21 mouse cellular contexts compared by ENCODE assay signal in genomic region chr1:149952050-149952449, GRCm38 (mm10). TPM values are rescaled to one million over a fixed set of nuclear protein-coding genes. Genes with fewer than 3 reads are reported as not detected.
DNase-seq lines count a peak whose midpoint lies in the region; ATAC-seq and TF ChIP-seq lines count a peak whose summit lies in the region.
"Had no signal": no experiment of that assay in that cellular context is flagged by ENCODE, and none has a peak within 500 bp of the region (broad histone marks: within the 10 kb centered on the region; RNA-seq: fewer than 3 reads in every experiment).

No protein-coding gene starts in this region.

- no peak overlapping the region for H3K27ac ChIP-seq in kidney, embryonic 14.5 days (ENCODE audit: low read depth, low read length)
- H3K27ac ChIP-seq in kidney, postnatal 0 days = no peak overlapping the region
- H3K27ac ChIP-seq: embryonic facial prominence, embryonic 10.5 days; embryonic facial prominence, embryonic 12.5 days; forebrain, embryonic 13.5 days; forebrain, embryonic 15.5 days had no signal

- H3K9me3 ChIP-seq in kidney, embryonic 14.5 days (ENCODE audit: control insufficient read depth, low read length) = no peaks in the 10 kb centered on the region
- no peaks in the 10 kb centered on the region for H3K9me3 ChIP-seq in kidney, postnatal 0 days (replicated peaks; ENCODE audit: low read length)
- no peaks in the 10 kb centered on the region for H3K9me3 ChIP-seq in megakaryocyte, embryonic 14.5 days
- H3K9me3 ChIP-seq: embryonic facial prominence, embryonic 10.5 days; embryonic facial prominence, embryonic 12.5 days; forebrain, embryonic 13.5 days; forebrain, embryonic 15.5 days had no signal

- H3K36me3 ChIP-seq in kidney, embryonic 14.5 days (ENCODE audit: control insufficient read depth, insufficient read depth, low read length) = no peaks in the 10 kb centered on the region
- H3K36me3 ChIP-seq in kidney, postnatal 0 days (ENCODE audit: insufficient read depth, low read length) = no peaks in the 10 kb centered on the region
- peaks cover 25% of the 10 kb centered on the region for H3K36me3 ChIP-seq in megakaryocyte, embryonic 14.5 days (replicated peaks; ENCODE audit: low read length)
- H3K36me3 ChIP-seq: embryonic facial prominence, embryonic 10.5 days; embryonic facial prominence, embryonic 12.5 days; forebrain, embryonic 15.5 days had no signal

- H3K4me1 ChIP-seq in kidney, embryonic 14.5 days (ENCODE audit: control insufficient read depth, insufficient read depth, low read length) = no peaks in the 10 kb centered on the region
- H3K4me1 ChIP-seq in kidney, postnatal 0 days (replicated peaks; ENCODE audit: insufficient read depth, low read length) = peaks cover 8% of the 10 kb centered on the region; the same call in 1 of the 2 replicates
- peaks cover 87% of the 10 kb centered on the region for H3K4me1 ChIP-seq in megakaryocyte, embryonic 14.5 days
- H3K4me1 ChIP-seq: embryonic facial prominence, embryonic 12.5 days; forebrain, embryonic 13.5 days; forebrain, embryonic 15.5 days had no signal

- peak; percentile 72; the same call in 1 of the 2 replicates for ATAC-seq in kidney, embryonic 14.5 days (ENCODE audit: low FRiP score, low TSS enrichment)
- 0 out of 2 replicates have a peak, but pooled peaks have one; percentile 66 for ATAC-seq in kidney, postnatal 0 days (replicated peaks; ENCODE audit: low FRiP score, low read depth)
- no peak for ATAC-seq in megakaryocyte, adult 5-6 weeks (ENCODE audit: poor library complexity, severe bottlenecking)
- ATAC-seq: CD4-positive, CD25-positive, alpha-beta regulatory T cell, adult 4 months; forebrain, embryonic 13.5 days; forebrain, embryonic 15.5 days had no signal

- H3K27me3 ChIP-seq in kidney, embryonic 14.5 days (ENCODE audit: control insufficient read depth, insufficient read depth, low read length) = no peaks in the 10 kb centered on the region
- H3K27me3 ChIP-seq in kidney, postnatal 0 days (ENCODE audit: insufficient read depth, low read length) = no peaks in the 10 kb centered on the region
- H3K27me3 ChIP-seq in megakaryocyte, embryonic 14.5 days (replicated peaks) = no peaks in the 10 kb centered on the region
- H3K27me3 ChIP-seq: embryonic facial prominence, embryonic 12.5 days; forebrain, embryonic 13.5 days; forebrain, embryonic 15.5 days had no signal

- no peak overlapping the region for H3K9ac ChIP-seq in kidney, embryonic 14.5 days (ENCODE audit: low read depth, low read length)
- no peak overlapping the region for H3K9ac ChIP-seq in kidney, postnatal 0 days (ENCODE audit: low read depth, low read length)
- H3K9ac ChIP-seq: embryonic facial prominence, embryonic 12.5 days; forebrain, embryonic 13.5 days; forebrain, embryonic 15.5 days had no signal

- no peak overlapping the region for H3K4me2 ChIP-seq in kidney, embryonic 14.5 days (replicated peaks; ENCODE audit: low read depth, low read length)
- no peak overlapping the region for H3K4me2 ChIP-seq in kidney, postnatal 0 days (ENCODE audit: low read length)
- H3K4me2 ChIP-seq: embryonic facial prominence, embryonic 12.5 days; forebrain, embryonic 13.5 days; forebrain, embryonic 15.5 days had no signal

- DNase-seq in kidney, adult 9 months = no peak
- DNase-seq in kidney, postnatal 0 days (ENCODE audit: low spot score) = peak; percentile 87
- DNase-seq in kidney, postnatal 10 days = no peak
- DNase-seq in gastrocnemius, adult 18-20 months (ENCODE audit: low spot score) = no peak
- DNase-seq: adrenal gland, adult 2 months; adrenal gland, postnatal 10 days; adrenal gland, postnatal 25 days; B cell, adult 2 months; cerebellum, adult 11-12 months; cerebellum, adult 2 months; cerebellum, adult 9-10 months; cerebellum, postnatal 10 days; cerebellum, postnatal 25 days had no signal

- TF ChIP-seq CTCF in kidney, postnatal 0 days (IDR thresholded peaks at IDR 0.05; ENCODE audit: low read depth) = no peak

- H3K4me3 ChIP-seq in kidney, embryonic 14.5 days (ENCODE audit: low read length) = no peak overlapping the region
- no peak overlapping the region for H3K4me3 ChIP-seq in kidney, postnatal 0 days (replicated peaks; ENCODE audit: low read depth, low read length)
- peak overlapping the region; percentile 64 for H3K4me3 ChIP-seq in megakaryocyte, embryonic 14.5 days (replicated peaks)
- H3K4me3 ChIP-seq: embryonic facial prominence, embryonic 10.5 days; embryonic facial prominence, embryonic 12.5 days; forebrain, embryonic 13.5 days; forebrain, embryonic 15.5 days had no signal

RNA-seq across cellular contexts. Expression of gene Pla2g4a, which starts 9.0 kb away (rescaled TPM):
- 28.6 and 35.6 TPM in 2 replicates for polyA plus RNA-seq in kidney, embryonic 14.5 days (2014; fragmentation: Nextera tagmentation; extraction: Ambion mirVana)
- polyA plus RNA-seq in kidney, postnatal 0 days (2015; fragmentation: Nextera tagmentation; extraction: Ambion mirVana) = 58.0 and 59.1 TPM in 2 replicates
- polyA plus RNA-seq in megakaryocyte, embryonic 14.5 days (2012; ENCODE audit: insufficient read depth, low replicate concordance) = 0.58 and 5.3 TPM in 2 replicates
- total RNA-seq in megakaryocyte, adult 5-6 weeks (2015) = 31.8 and 32.3 TPM in 2 replicates
- total RNA-seq in megakaryocyte, adult 5-6 weeks (2017) = 69.2 and 86.6 TPM in 2 replicates
- under 1 TPM; 0.96 to 1.00 TPM for total RNA-seq in gastrocnemius, adult 18-20 months (2021)
- polyA plus RNA-seq: CD4-positive, CD25-positive, alpha-beta regulatory T cell, adult 4 months had no signal
